Mouse (Mus musculus): ENCODE data around the gene Cyp3a11. TPM values are rescaled to one million over a fixed set of nuclear protein-coding genes. Genes with fewer than 3 reads are reported as not detected.
"Not testable (repeated sequence)": the region's sequence is repeated elsewhere in the genome, so short reads cannot be mapped to it uniquely, and the experiment has no call there.

The Cyp3a11 gene
- 0.89 and 21.4 TPM in 2 replicates for polyA plus RNA-seq (2012; rRNA removed)

DNA sequence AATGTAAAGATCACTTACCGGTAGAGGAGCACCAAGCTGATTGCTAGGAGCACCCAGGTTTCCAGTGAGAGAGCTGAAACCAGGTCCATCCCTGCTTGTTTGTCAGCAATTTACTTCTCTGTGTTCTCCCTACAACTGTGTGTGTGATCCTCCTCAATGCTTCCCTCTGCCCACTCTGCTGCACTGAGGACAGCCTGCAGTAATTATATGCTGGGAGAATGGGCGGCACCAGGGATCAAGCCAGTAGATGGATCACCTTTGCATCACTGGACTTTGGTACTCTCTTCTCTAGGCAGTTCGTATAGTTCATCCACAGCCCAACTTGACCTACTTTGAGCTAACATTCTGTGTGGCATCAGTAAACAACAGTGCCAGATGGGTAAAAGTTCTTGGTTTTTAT, at the start of gene Cyp3a11:
Cyp3a11 (minus strand) TSS at position 277 of the 400 bp plus-strand sequence.
- no peak for DNase-seq (ENCODE audit: low read depth, low spot score)
- 72% methylated on average over 3 of the region's 3 CpGs for WGBS

DNA sequence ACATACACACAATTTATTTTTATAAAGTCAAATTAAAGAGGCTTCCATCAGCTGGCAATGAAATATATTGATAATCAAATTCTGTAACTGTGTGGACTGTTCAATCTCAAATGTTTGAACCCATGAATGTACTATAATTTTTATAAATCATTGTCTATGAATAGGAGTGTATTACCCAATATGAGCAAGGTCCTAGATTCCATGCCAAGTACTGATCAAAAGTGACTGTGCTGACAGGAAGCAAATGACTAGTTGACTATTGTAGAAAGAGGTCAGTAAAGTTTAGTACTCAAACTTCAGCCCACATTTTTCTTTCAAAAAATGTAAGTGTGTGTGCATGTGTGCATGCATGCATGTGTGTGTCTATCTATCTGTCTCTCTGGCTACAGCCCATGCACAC, 33.1 kb upstream of the Cyp3a11 start:
- DNase-seq (ENCODE audit: low read depth, low spot score), result no peak

DNA sequence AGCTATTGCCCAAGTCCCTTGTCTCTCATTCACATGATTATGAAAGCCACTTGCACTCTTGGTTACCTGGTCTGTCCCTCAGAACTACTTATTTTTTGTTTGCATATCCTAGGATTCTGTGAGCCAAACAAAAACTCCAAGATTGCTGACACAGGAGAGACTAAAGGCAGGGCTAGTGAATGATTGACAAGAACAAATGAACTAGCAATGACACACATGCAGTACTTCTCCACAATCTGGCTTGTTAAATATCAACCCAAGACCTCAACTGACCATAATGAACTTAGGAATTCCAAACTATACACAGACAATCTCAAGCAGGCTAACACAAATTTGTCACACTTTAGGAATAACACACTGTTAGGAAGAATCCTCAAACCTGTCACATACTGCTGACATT, 32.0 kb upstream of the Cyp3a11 start:
- DNase-seq (ENCODE audit: low read depth, low spot score), result peak; percentile 22

- 91% methylated on average over 2 of the region's 2 CpGs for WGBS
- DNase-seq (ENCODE audit: low read depth, low spot score), result not testable (repeated sequence)
Observed at GRCm38 (mm10) chr5:145906937-145907336, 27.2 kb upstream of the Cyp3a11 start.

DNA sequence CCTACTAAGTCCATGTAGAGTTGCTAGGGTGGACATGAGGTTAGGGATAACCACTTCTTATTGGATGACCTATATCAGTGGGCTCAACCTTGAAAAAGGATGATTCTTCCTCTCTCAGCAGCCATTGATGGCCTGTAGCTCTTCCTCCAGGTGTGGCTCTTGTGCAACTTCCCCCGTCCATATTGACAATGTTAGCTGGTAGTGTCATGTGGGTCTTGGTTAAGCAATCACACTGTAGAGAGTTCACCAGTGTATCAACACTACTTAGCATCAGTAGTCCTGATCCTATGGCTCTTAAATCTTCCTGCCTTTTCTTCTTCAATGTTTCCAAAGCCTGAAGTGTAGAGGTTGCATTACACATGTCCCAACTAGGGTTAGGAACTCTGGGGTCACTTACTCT, 24.8 kb upstream of the Cyp3a11 start:
- WGBS, result 83% methylated on average over 1 of the region's 1 CpGs
- no peak for DNase-seq (ENCODE audit: low read depth, low spot score)

- no peak for DNase-seq (ENCODE audit: low read depth, low spot score)
- 98% methylated on average over 1 of the region's 1 CpGs for WGBS
Observed at GRCm38 (mm10) chr5:145903349-145903748, 23.6 kb upstream of the Cyp3a11 start.

GRCm38 (mm10) chr5:145900436-145900990, 20.7 kb upstream of the Cyp3a11 start:
- 57% methylated on average over 2 of the region's 2 CpGs for WGBS
- no peak for DNase-seq (ENCODE audit: low read depth, low spot score)

DNA sequence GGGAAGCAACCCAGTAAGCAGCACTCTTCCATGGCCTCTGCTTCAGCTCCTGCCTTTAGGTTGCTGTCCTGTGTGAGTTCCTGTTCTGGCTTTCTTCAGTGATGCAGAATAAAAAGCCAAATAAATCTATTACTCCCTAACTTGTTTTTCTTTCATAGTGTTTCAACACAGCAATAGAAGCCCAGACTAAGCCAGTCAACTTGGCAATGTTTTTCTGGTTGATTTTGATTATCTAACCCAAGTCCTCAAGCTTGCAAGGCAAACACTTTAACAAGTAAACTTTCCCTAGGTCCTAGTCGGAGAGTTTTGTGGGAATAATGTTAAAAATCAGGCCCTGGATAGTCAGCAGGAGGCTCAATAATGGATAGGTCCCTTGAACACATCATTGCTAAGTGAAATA, 17.5 kb upstream of the Cyp3a11 start:
- WGBS, result 50% methylated on average over 1 of the region's 1 CpGs

GRCm38 (mm10) chr5:145881207-145881606, 1.4 kb upstream of the Cyp3a11 start:
- no peak for DNase-seq (ENCODE audit: low read depth, low spot score)

More for the DNA sequence above, 17.5 kb upstream of the Cyp3a11 start:
- no peak for DNase-seq (ENCODE audit: low read depth, low spot score)

DNA sequence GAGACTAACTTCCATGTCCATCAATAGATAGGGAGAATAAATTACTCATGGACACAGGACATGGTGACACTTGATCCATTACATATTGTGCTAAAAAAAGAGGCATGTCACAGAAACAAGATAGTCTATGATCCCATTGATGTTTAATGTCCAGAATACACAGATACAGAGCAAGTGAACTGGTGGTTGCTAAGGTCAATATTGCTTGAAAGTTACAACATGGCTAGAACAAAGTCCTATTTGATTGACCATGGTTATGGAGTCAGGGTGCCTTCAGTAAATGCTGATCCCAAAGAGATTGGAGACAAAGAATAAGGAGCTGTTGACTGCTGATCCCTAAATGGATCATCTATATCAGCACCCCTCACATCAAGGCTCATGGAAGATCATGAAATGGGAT, 12.3 kb downstream of the Cyp3a11 start:
- DNase-seq (ENCODE audit: low read depth, low spot score), result not testable (repeated sequence)

DNA sequence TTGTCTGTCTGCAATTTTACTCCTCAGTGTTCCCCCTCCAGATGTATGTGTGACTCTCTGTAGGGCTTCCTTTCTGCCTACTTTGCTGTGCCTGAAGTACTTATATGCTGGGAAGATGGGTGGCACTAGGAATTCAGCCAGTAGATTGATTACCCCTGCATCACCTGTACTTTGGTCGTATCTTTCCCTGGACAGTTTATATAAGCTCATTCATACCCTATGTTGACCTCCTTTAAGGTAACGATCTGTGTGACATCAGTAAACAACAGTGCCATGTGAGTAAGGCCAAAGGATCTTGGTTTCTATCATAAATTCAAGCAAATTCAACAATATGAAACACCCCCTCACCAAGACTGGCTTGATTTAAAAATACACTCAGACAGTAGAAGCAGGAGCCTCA, 74.0 kb downstream of the Cyp3a11 start, which contains the start of gene Cyp3a44:
Cyp3a44 (minus strand) TSS at position 79 of the 400 bp plus-strand sequence.
- 34% methylated on average over 2 of the region's 2 CpGs for WGBS
- DNase-seq (ENCODE audit: low read depth, low spot score), result not testable (repeated sequence)

Other genes starting within 250 kb of the Cyp3a11 start
- not detected in 2 replicates for gene Cyp3a41a, start 159.8 kb downstream of the Cyp3a11 start, polyA plus RNA-seq (2012; rRNA removed)
- 0.07 and 0.37 TPM in 2 replicates for gene Cyp3a44, start 74.1 kb downstream of the Cyp3a11 start, polyA plus RNA-seq (2012; rRNA removed)
- gene Cyp3a25, start 129.7 kb upstream of the Cyp3a11 start, polyA plus RNA-seq (2012; rRNA removed), result 3.9 and 18.3 TPM in 2 replicates
- 0.05 TPM in 1 of 2 replicates, not detected in the other for gene Cyp3a59, start 199.3 kb upstream of the Cyp3a11 start, polyA plus RNA-seq (2012; rRNA removed)

All from large intestine, adult 2 months (tissue).